Mouse (Mus musculus) midbrain, embryonic 12.5 days (tissue): ENCODE measurements around the gene Hoxc10. TPM values are rescaled to one million over a fixed set of nuclear protein-coding genes. Genes with fewer than 3 reads are reported as not detected.

Experiments
- ATAC-seq: fragments of 200-750 bp; cut with Nextera tagmentation; 2 replicates; pipeline ENCODE4 v1.8.0; 2017; ENCODE audit warnings: low read depth, moderate TSS enrichment, moderate library complexity; ENCODE audit not compliant: low FRiP score
- H3K27ac ChIP-seq: fragments of 300-500 bp; sonication (generic); replicated peaks from 2 replicates; pipeline ENCODE4 v1.5.1; 2016; ENCODE audit warnings: mild to moderate bottlenecking
- H3K27me3 ChIP-seq: fragments of 300-500 bp; sonication (generic); 2 replicates; pipeline ENCODE4 v1.6.1; 2016; ENCODE audit warnings: mild to moderate bottlenecking
- H3K36me3 ChIP-seq: fragments of 300-500 bp; sonication (generic); 2 replicates; pipeline ENCODE4 v1.6.1; 2016
- H3K4me1 ChIP-seq: fragments of 300-500 bp; sonication (generic); 2 replicates; pipeline ENCODE4 v1.6.1; 2016
- H3K4me2 ChIP-seq: fragments of 300-500 bp; sonication (generic); replicated peaks from 2 replicates; pipeline ENCODE4 v1.6.1; 2016; ENCODE audit warnings: mild to moderate bottlenecking, moderate library complexity
- H3K4me3 ChIP-seq: fragments of 300-500 bp; sonication (generic); 2 replicates; pipeline ENCODE4 v1.5.1; 2016; ENCODE audit warnings: mild to moderate bottlenecking
- H3K9ac ChIP-seq: fragments of 300-500 bp; sonication (generic); replicated peaks from 2 replicates; pipeline ENCODE4 v1.6.1; 2016; ENCODE audit warnings: mild to moderate bottlenecking, moderate library complexity
- H3K9me3 ChIP-seq: fragments of 300-500 bp; sonication (generic); 2 replicates; pipeline ENCODE4 v1.6.1; 2016; ENCODE audit warnings: mild to moderate bottlenecking
- WGBS: fragments of 180-500 bp; shearing (Covaris S2); methylation state at CpG from one replicate; pipeline ENCODE4 v1.1.7; 2016; 5-methylcytosine and 5-hydroxymethylcytosine counted together
- polyA plus RNA-seq: library from polyadenylated mRNA; unstranded; fragments of >200 nt; fragmentation: Nextera tagmentation; extraction: Ambion mirVana; gene quantifications from 2 replicates; pipeline ENCODE4 v1.2.1, GENCODE M21; 2016

The Hoxc10 gene
- polyA plus RNA-seq, 1 experiment from 2014 or later: not detected

GRCm38 (mm10) chr15:102976631-102977422 is 10.2 kb downstream of the Hoxc10 start:
- H3K4me2 ChIP-seq: no peak overlapping the region
- no peaks in the 10 kb centered on the region for H3K9me3 ChIP-seq
- no peak overlapping the region for H3K27ac ChIP-seq
- ATAC-seq: no peak
- H3K4me3 ChIP-seq: no peak overlapping the region
- no peak overlapping the region for H3K9ac ChIP-seq
- no peaks in the 10 kb centered on the region for H3K36me3 ChIP-seq
- peaks cover 100% of the 10 kb centered on the region for H3K27me3 ChIP-seq
- under 1% methylated on average over 37 of the region's 37 CpGs for WGBS
- peaks cover 6% of the 10 kb centered on the region for H3K4me1 ChIP-seq

- no peak overlapping the region for H3K4me3 ChIP-seq
Observed at GRCm38 (mm10) chr15:102977423-102977974, 10.9 kb downstream of the Hoxc10 start.

GRCm38 (mm10) chr15:102978615-102979515 is 12.3 kb downstream of the Hoxc10 start:
- Histone ChIP-seq H3K4me1 (peaks cover 8% of the 10 kb centered on the region), H3K36me3 (no peaks in the 10 kb centered on the region), H3K9ac (no peak overlapping the region), H3K27me3 (peaks cover 100% of the 10 kb centered on the region), H3K4me3 (no peak overlapping the region), H3K9me3 (no peaks in the 10 kb centered on the region), H3K27ac (no peak overlapping the region), H3K4me2 (no peak overlapping the region)
- ATAC-seq: no peak
- 3% methylated on average over 13 of the region's 13 CpGs for WGBS

More at GRCm38 (mm10) chr15:102977423-102977974, 10.9 kb downstream of the Hoxc10 start:
- Histone ChIP-seq H3K9me3 (no peaks in the 10 kb centered on the region), H3K36me3 (no peaks in the 10 kb centered on the region), H3K4me2 (no peak overlapping the region), H3K27ac (no peak overlapping the region), H3K27me3 (peaks cover 100% of the 10 kb centered on the region), H3K4me1 (peaks cover 8% of the 10 kb centered on the region), H3K9ac (no peak overlapping the region)
- under 1% methylated on average over 15 of the region's 16 CpGs for WGBS
- no peak for ATAC-seq

GRCm38 (mm10) chr15:102979936-102980335 is 13.3 kb downstream of the Hoxc10 start:
- Histone ChIP-seq H3K9me3 (no peaks in the 10 kb centered on the region), H3K36me3 (no peaks in the 10 kb centered on the region), H3K4me1 (peaks cover 8% of the 10 kb centered on the region), H3K9ac (no peak overlapping the region), H3K27ac (no peak overlapping the region), H3K4me3 (no peak overlapping the region), H3K4me2 (no peak overlapping the region), H3K27me3 (peaks cover 100% of the 10 kb centered on the region)
- WGBS: 0% methylated on average over 1 of the region's 1 CpGs
- no peak for ATAC-seq

- Histone ChIP-seq H3K9ac (no peak overlapping the region), H3K4me2 (no peak overlapping the region), H3K27me3 (peaks cover 100% of the 10 kb centered on the region), H3K36me3 (no peaks in the 10 kb centered on the region), H3K4me3 (no peak overlapping the region), H3K9me3 (no peaks in the 10 kb centered on the region), H3K27ac (no peak overlapping the region), H3K4me1 (peaks cover 8% of the 10 kb centered on the region)
- ATAC-seq: no peak
- WGBS: 2% methylated on average over 11 of the region's 11 CpGs
Observed at GRCm38 (mm10) chr15:102980352-102980751, 13.8 kb downstream of the Hoxc10 start.

GRCm38 (mm10) chr15:102980912-102981311 is 14.3 kb downstream of the Hoxc10 start:
- 0 out of 2 replicates have a peak overlapping the region, but pooled peaks have one; percentile 31 for H3K4me3 ChIP-seq
- no peak overlapping the region for H3K9ac ChIP-seq
- ATAC-seq: no peak
- WGBS: under 1% methylated on average over 14 of the region's 14 CpGs
- H3K27ac ChIP-seq: no peak overlapping the region
- H3K36me3 ChIP-seq: no peaks in the 10 kb centered on the region
- no peaks in the 10 kb centered on the region for H3K9me3 ChIP-seq
- peak overlapping the region; percentile 46 for H3K4me2 ChIP-seq
- H3K4me1 ChIP-seq: peaks cover 8% of the 10 kb centered on the region
- peaks cover 100% of the 10 kb centered on the region for H3K27me3 ChIP-seq

GRCm38 (mm10) chr15:102981379-102982288 is 15.0 kb downstream of the Hoxc10 start:
- Histone ChIP-seq H3K9me3 (no peaks in the 10 kb centered on the region), H3K4me1 (peaks cover 8% of the 10 kb centered on the region), H3K27ac (no peak overlapping the region), H3K27me3 (peaks cover 100% of the 10 kb centered on the region), H3K4me2 (peak overlapping the region; percentile 46), H3K4me3 (peak overlapping the region; percentile 31), H3K9ac (no peak overlapping the region), H3K36me3 (no peaks in the 10 kb centered on the region)
- under 1% methylated on average over 88 of the region's 88 CpGs for whole genome bisulfite sequencing
- no peak for ATAC-seq

- 2% methylated on average over 12 of the region's 12 CpGs for WGBS
- Histone ChIP-seq H3K4me1 (peaks cover 8% of the 10 kb centered on the region), H3K9ac (no peak overlapping the region), H3K9me3 (no peaks in the 10 kb centered on the region), H3K4me3 (no peak overlapping the region), H3K4me2 (no peak overlapping the region), H3K27me3 (peaks cover 100% of the 10 kb centered on the region), H3K36me3 (no peaks in the 10 kb centered on the region), H3K27ac (no peak overlapping the region)
- no peak for ATAC-seq
Observed at GRCm38 (mm10) chr15:102983716-102984115, 17.1 kb downstream of the Hoxc10 start.

GRCm38 (mm10) chr15:102984521-102984920 is 17.9 kb downstream of the Hoxc10 start:
- no peak overlapping the region for H3K9ac ChIP-seq
- H3K4me3 ChIP-seq: no peak overlapping the region
- H3K27ac ChIP-seq: no peak overlapping the region
- 0% methylated on average over 10 of the region's 10 CpGs for WGBS
- H3K36me3 ChIP-seq: no peaks in the 10 kb centered on the region
- H3K27me3 ChIP-seq: peaks cover 100% of the 10 kb centered on the region
- no peak for ATAC-seq
- no peak overlapping the region for H3K4me2 ChIP-seq
- H3K9me3 ChIP-seq: no peaks in the 10 kb centered on the region
- peaks cover 8% of the 10 kb centered on the region for H3K4me1 ChIP-seq

- Histone ChIP-seq H3K9ac (no peak overlapping the region), H3K9me3 (no peaks in the 10 kb centered on the region), H3K4me1 (peaks cover 8% of the 10 kb centered on the region), H3K4me2 (no peak overlapping the region), H3K36me3 (no peaks in the 10 kb centered on the region), H3K4me3 (no peak overlapping the region), H3K27ac (no peak overlapping the region), H3K27me3 (peaks cover 100% of the 10 kb centered on the region)
- ATAC-seq: no peak
- 1% methylated on average over 3 of the region's 3 CpGs for WGBS
Observed at GRCm38 (mm10) chr15:102984925-102985324, 18.3 kb downstream of the Hoxc10 start.

GRCm38 (mm10) chr15:102987124-102987833 is 20.7 kb downstream of the Hoxc10 start:
- Histone ChIP-seq H3K27ac (no peak overlapping the region), H3K9me3 (no peaks in the 10 kb centered on the region), H3K27me3 (peaks cover 100% of the 10 kb centered on the region), H3K36me3 (no peaks in the 10 kb centered on the region), H3K4me1 (no peaks in the 10 kb centered on the region), H3K4me3 (no peak overlapping the region), H3K9ac (no peak overlapping the region), H3K4me2 (no peak overlapping the region)
- WGBS: 2% methylated on average over 21 of the region's 21 CpGs
- no peak for ATAC-seq
